Mouse (Mus musculus): Measurements from ENCODE around the gene Mfsd12. TPM values are rescaled to one million over a fixed set of nuclear protein-coding genes. Genes with fewer than 3 reads are reported as not detected.

Gene Mfsd12
- polyA plus RNA-seq, 1 experiment from 2014 or later, result 11.3 TPM

- WGBS, result 43% methylated on average over 3 of the region's 3 CpGs
These were observed 32.1 kb downstream of the Mfsd12 start for GRCm38 (mm10) chr10:81389373-81389772.

GRCm38 (mm10) chr10:81389801-81390677 lies 32.7 kb downstream of the Mfsd12 start:
- Histone ChIP-seq H3K9me3 (replicated peaks; ENCODE audit: low read length) (no peaks in the 10 kb centered on the region), H3K9ac (ENCODE audit: low read depth, low read length) (no peak overlapping the region), H3K27ac (0 out of 2 replicates have a peak overlapping the region, but pooled peaks have one; percentile 6), H3K27me3 (ENCODE audit: insufficient read depth, low read length) (no peaks in the 10 kb centered on the region), H3K4me2 (ENCODE audit: low read length) (no peak overlapping the region), H3K4me3 (replicated peaks; ENCODE audit: low read depth, low read length) (no peak overlapping the region), H3K36me3 (ENCODE audit: insufficient read depth, low read length) (peaks cover 20% of the 10 kb centered on the region; the same call in 1 of the 2 replicates), H3K4me1 (replicated peaks; ENCODE audit: insufficient read depth, low read length) (peaks cover 26% of the 10 kb centered on the region)
- DNase-seq (ENCODE audit: low spot score) (peak; percentile 73), ATAC-seq (replicated peaks; ENCODE audit: low FRiP score, low read depth) (0 out of 2 replicates have a peak, but pooled peaks have one; percentile 26)
- peak; percentile 89 for TF ChIP-seq CTCF (IDR thresholded peaks at IDR 0.05; ENCODE audit: low read depth)
- WGBS, result 55% methylated on average over 23 of the region's 23 CpGs

More at GRCm38 (mm10) chr10:81389373-81389772, 32.1 kb downstream of the Mfsd12 start:
- Histone ChIP-seq H3K9me3 (replicated peaks; ENCODE audit: low read length) (no peaks in the 10 kb centered on the region), H3K9ac (ENCODE audit: low read depth, low read length) (0 out of 2 replicates have a peak overlapping the region, but pooled peaks have one; percentile 18), H3K27me3 (ENCODE audit: insufficient read depth, low read length) (no peaks in the 10 kb centered on the region), H3K4me3 (replicated peaks; ENCODE audit: low read depth, low read length) (no peak overlapping the region), H3K4me1 (replicated peaks; ENCODE audit: insufficient read depth, low read length) (peaks cover 28% of the 10 kb centered on the region), H3K36me3 (ENCODE audit: insufficient read depth, low read length) (peaks cover 20% of the 10 kb centered on the region; the same call in 1 of the 2 replicates), H3K27ac (0 out of 2 replicates have a peak overlapping the region, but pooled peaks have one; percentile 6), H3K4me2 (ENCODE audit: low read length) (no peak overlapping the region)
- no peak for ATAC-seq (replicated peaks; ENCODE audit: low FRiP score, low read depth)
- DNase-seq (ENCODE audit: low spot score), result no peak
- no peak for TF ChIP-seq CTCF (IDR thresholded peaks at IDR 0.05; ENCODE audit: low read depth)

- TF ChIP-seq CTCF (IDR thresholded peaks at IDR 0.05; ENCODE audit: low read depth), result no peak
- Histone ChIP-seq H3K4me1 (replicated peaks; ENCODE audit: insufficient read depth, low read length) (peaks cover 20% of the 10 kb centered on the region), H3K27me3 (ENCODE audit: insufficient read depth, low read length) (no peaks in the 10 kb centered on the region), H3K36me3 (ENCODE audit: insufficient read depth, low read length) (peaks cover 20% of the 10 kb centered on the region; the same call in 1 of the 2 replicates), H3K4me3 (replicated peaks; ENCODE audit: low read depth, low read length) (no peak overlapping the region), H3K27ac (no peak overlapping the region), H3K9ac (ENCODE audit: low read depth, low read length) (no peak overlapping the region), H3K9me3 (replicated peaks; ENCODE audit: low read length) (no peaks in the 10 kb centered on the region), H3K4me2 (ENCODE audit: low read length) (no peak overlapping the region)
- ATAC-seq (replicated peaks; ENCODE audit: low FRiP score, low read depth) (no peak), DNase-seq (ENCODE audit: low spot score) (no peak)
- 88% methylated on average over 13 of the region's 13 CpGs for WGBS
These were observed 33.3 kb downstream of the Mfsd12 start for GRCm38 (mm10) chr10:81390678-81390965.

GRCm38 (mm10) chr10:81392270-81392669 lies 35.0 kb downstream of the Mfsd12 start:
- H3K4me2 ChIP-seq (ENCODE audit: low read length), result no peak overlapping the region
- WGBS, result 81% methylated on average over 6 of the region's 6 CpGs
- DNase-seq (ENCODE audit: low spot score) (no peak), ATAC-seq (replicated peaks; ENCODE audit: low FRiP score, low read depth) (no peak)
- no peak overlapping the region for H3K27ac ChIP-seq
- peaks cover 16% of the 10 kb centered on the region for H3K4me1 ChIP-seq (replicated peaks; ENCODE audit: insufficient read depth, low read length)
- peaks cover 10% of the 10 kb centered on the region; the same call in 1 of the 2 replicates for H3K36me3 ChIP-seq (ENCODE audit: insufficient read depth, low read length)
- no peak overlapping the region for H3K4me3 ChIP-seq (replicated peaks; ENCODE audit: low read depth, low read length)
- no peak for TF ChIP-seq CTCF (IDR thresholded peaks at IDR 0.05; ENCODE audit: low read depth)
- H3K9ac ChIP-seq (ENCODE audit: low read depth, low read length), result no peak overlapping the region
- no peaks in the 10 kb centered on the region for H3K27me3 ChIP-seq (ENCODE audit: insufficient read depth, low read length)
- H3K9me3 ChIP-seq (replicated peaks; ENCODE audit: low read length), result no peaks in the 10 kb centered on the region

- 54% methylated on average over 14 of the region's 14 CpGs for WGBS
- H3K4me2 ChIP-seq (ENCODE audit: low read length), result peak within 1 kb of the TSS; percentile 64
- peak; percentile 60 for ATAC-seq (replicated peaks; ENCODE audit: low FRiP score, low read depth)
These were observed 35.5 kb downstream of the Mfsd12 start, which contains the start of gene Smim24 for GRCm38 (mm10) chr10:81392781-81393185. Gene Smim24 (plus strand): TSS chr10:81393051.

GRCm38 (mm10) chr10:81393456-81394063 lies 36.3 kb downstream of the Mfsd12 start:
- Histone ChIP-seq H3K36me3 (ENCODE audit: insufficient read depth, low read length) (0 out of 2 replicates have a peak, but pooled peaks cover 3% of the 10 kb centered on the region), H3K4me3 (replicated peaks; ENCODE audit: low read depth, low read length) (peak overlapping the region; percentile 21), H3K9ac (ENCODE audit: low read depth, low read length) (peak overlapping the region; percentile 42), H3K9me3 (replicated peaks; ENCODE audit: low read length) (no peaks in the 10 kb centered on the region), H3K27me3 (ENCODE audit: insufficient read depth, low read length) (no peaks in the 10 kb centered on the region), H3K4me1 (replicated peaks; ENCODE audit: insufficient read depth, low read length) (peaks cover 16% of the 10 kb centered on the region), H3K4me2 (ENCODE audit: low read length) (peak overlapping the region; percentile 64), H3K27ac (peak overlapping the region; percentile 72)
- DNase-seq (ENCODE audit: low spot score) (peak; percentile 62), ATAC-seq (replicated peaks; ENCODE audit: low FRiP score, low read depth) (no peak)
- TF ChIP-seq CTCF (IDR thresholded peaks at IDR 0.05; ENCODE audit: low read depth), result no peak
- 7% methylated on average over 19 of the region's 19 CpGs for WGBS

More at GRCm38 (mm10) chr10:81392781-81393185, 35.5 kb downstream of the Mfsd12 start, which contains the start of gene Smim24:
- DNase-seq (ENCODE audit: low spot score), result no peak
- H3K36me3 ChIP-seq (ENCODE audit: insufficient read depth, low read length), result peaks cover 5% of the 10 kb centered on the region; the same call in 1 of the 2 replicates
- peak within 1 kb of the TSS; percentile 21 for H3K4me3 ChIP-seq (replicated peaks; ENCODE audit: low read depth, low read length)
- H3K9me3 ChIP-seq (replicated peaks; ENCODE audit: low read length), result no peaks in the 10 kb centered on the region
- peaks cover 16% of the 10 kb centered on the region for H3K4me1 ChIP-seq (replicated peaks; ENCODE audit: insufficient read depth, low read length)
- TF ChIP-seq CTCF (IDR thresholded peaks at IDR 0.05; ENCODE audit: low read depth), result no peak
- peak within 1 kb of the TSS; percentile 72 for H3K27ac ChIP-seq
- H3K27me3 ChIP-seq (ENCODE audit: insufficient read depth, low read length), result no peaks in the 10 kb centered on the region
- peak within 1 kb of the TSS; percentile 42 for H3K9ac ChIP-seq (ENCODE audit: low read depth, low read length)

Measured in kidney, postnatal 0 days (tissue).